Mouse (Mus musculus) gastrocnemius, postnatal 14 days (tissue): ENCODE results near the gene Nfe2l1. TPM values are rescaled to one million over a fixed set of nuclear protein-coding genes. Genes with fewer than 3 reads are reported as not detected.
"Not testable (repeated sequence)": the region's sequence is repeated elsewhere in the genome, so short reads cannot be mapped to it uniquely, and the experiment has no call there.

Source experiments
- DNase-seq: peaks from one replicate; pipeline ENCODE4 v3.0.0; 2021; ENCODE audit warnings: mixed read lengths
- intact Hi-C: fragments of 180-260 bp; cut with DNase I; formaldehyde crosslinking; loops from one replicate; pipeline ENCODE4 v1.15.1; 2025; ENCODE audit warnings: low total_unique reads
- total RNA-seq, 2 experiments: library from RNA; stranded (reverse); gene quantifications; 2 replicates each; pipeline ENCODE4 v1.2.3; 2021

Gene Nfe2l1
- total RNA-seq, 2 experiments from 2014 or later, result 241 to 268 TPM

- peak; percentile 65 for DNase-seq
- intact Hi-C loops, result no loop called here
These were observed 20.1 kb upstream of the Nfe2l1 start, which contains the start of gene Copz2 for GRCm38 (mm10) chr11:96849681-96850467. Copz2 (plus strand) TSS chr11:96849870.

- DNase-seq, intact Hi-C loops: not testable (repeated sequence)
These were observed 19.4 kb upstream of the Nfe2l1 start for GRCm38 (mm10) chr11:96849145-96849544.

- intact Hi-C loops, result no loop called here
- no peak for DNase-seq
These were observed 18.9 kb upstream of the Nfe2l1 start for GRCm38 (mm10) chr11:96848694-96849093.

- intact Hi-C loops, result no loop called here
- DNase-seq, result no peak
These were observed 17.5 kb upstream of the Nfe2l1 start for GRCm38 (mm10) chr11:96847240-96847639.

GRCm38 (mm10) chr11:96843627-96844026 is 13.9 kb upstream of the Nfe2l1 start:
- intact Hi-C loops, result no loop called here
- no peak for DNase-seq

- DNase-seq, result no peak
- intact Hi-C loops, result no loop called here
These were observed 10.5 kb upstream of the Nfe2l1 start for GRCm38 (mm10) chr11:96840290-96840689.

- intact Hi-C loops, result no loop called here
- DNase-seq, result no peak
These were observed 10.1 kb upstream of the Nfe2l1 start for GRCm38 (mm10) chr11:96839877-96840276.

GRCm38 (mm10) chr11:96839428-96839827 is 9.7 kb upstream of the Nfe2l1 start:
- intact Hi-C loops, result no loop called here
- DNase-seq, result no peak

GRCm38 (mm10) chr11:96838341-96838740 is 8.6 kb upstream of the Nfe2l1 start:
- intact Hi-C loops, result no loop called here
- no peak for DNase-seq

- peak; percentile 46 for DNase-seq
- intact Hi-C loops, result no loop called here
These were observed 7.5 kb upstream of the Nfe2l1 start for GRCm38 (mm10) chr11:96837298-96837697.

GRCm38 (mm10) chr11:96834127-96834526 is 4.4 kb upstream of the Nfe2l1 start:
- intact Hi-C loops, result no loop called here
- no peak for DNase-seq

- intact Hi-C loops, result no loop called here
- no peak for DNase-seq
These were observed 3.2 kb upstream of the Nfe2l1 start for GRCm38 (mm10) chr11:96832973-96833372.

GRCm38 (mm10) chr11:96832541-96832940 is 2.8 kb upstream of the Nfe2l1 start:
- intact Hi-C loops, result no loop called here
- DNase-seq, result no peak

- DNase-seq, result no peak
- intact Hi-C loops, result no loop called here
These were observed 1.7 kb upstream of the Nfe2l1 start for GRCm38 (mm10) chr11:96831516-96831915.

GRCm38 (mm10) chr11:96830539-96831216 is 910 bp upstream of the Nfe2l1 start:
- intact Hi-C loops, result no loop called here

GRCm38 (mm10) chr11:96829403-96829812 is 360 bp downstream of the Nfe2l1 start:
- intact Hi-C loops, result no loop called here
- DNase-seq, result peak; percentile 93

More at GRCm38 (mm10) chr11:96830539-96831216, 910 bp upstream of the Nfe2l1 start:
- DNase-seq, result no peak

GRCm38 (mm10) chr11:96828881-96829280 is 887 bp downstream of the Nfe2l1 start:
- no peak for DNase-seq
- intact Hi-C loops, result no loop called here

GRCm38 (mm10) chr11:96827917-96828316 is 1.9 kb downstream of the Nfe2l1 start:
- intact Hi-C loops, result no loop called here
- no peak for DNase-seq

- no peak for DNase-seq
- intact Hi-C loops, result no loop called here
These were observed 2.6 kb downstream of the Nfe2l1 start for GRCm38 (mm10) chr11:96827062-96827581.

- intact Hi-C loops, result no loop called here
- no peak for DNase-seq
These were observed 3.3 kb downstream of the Nfe2l1 start for GRCm38 (mm10) chr11:96826481-96826880.
